ENCODE assay signal across 9 mouse cellular contexts in the genomic region with DNA sequence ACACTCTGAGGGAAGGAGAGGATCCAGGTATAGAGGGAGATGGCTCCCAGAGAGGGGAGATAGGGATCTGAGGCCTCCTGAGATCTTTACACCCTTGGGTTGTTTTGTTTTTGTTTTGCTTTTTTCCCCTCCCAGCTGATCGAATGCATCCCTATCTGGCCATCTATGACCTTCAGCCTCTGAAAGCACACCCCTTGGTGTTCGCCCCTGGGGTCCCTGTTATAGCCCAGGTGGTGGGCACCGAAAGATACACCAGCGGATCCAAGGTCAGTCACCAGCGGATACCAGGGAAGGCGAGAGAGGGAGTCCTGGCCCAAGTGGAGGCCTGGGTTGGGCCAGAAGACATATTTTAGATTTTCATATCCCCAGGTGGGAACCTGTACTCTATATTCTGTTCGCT. TPM values are rescaled to one million over a fixed set of nuclear protein-coding genes. Genes with fewer than 3 reads are reported as not detected.
DNase-seq lines count a peak whose midpoint lies in the region; ATAC-seq and TF ChIP-seq lines count a peak whose summit lies in the region.
"Had no signal": no experiment of that assay in that cellular context is flagged by ENCODE, and none has a peak within 500 bp of the region (broad histone marks: within the 10 kb centered on the region; RNA-seq: fewer than 3 reads in every experiment).

No protein-coding gene starts in this region.

- H3K27me3 ChIP-seq in heart, embryonic 14.5 days (ENCODE audit: control insufficient read depth, insufficient read depth, low read length) = no peaks in the 10 kb centered on the region
- no peaks in the 10 kb centered on the region; the same call in 1 of the 2 replicates for H3K27me3 ChIP-seq in hindbrain, embryonic 16.5 days (replicated peaks; ENCODE audit: control insufficient read depth, insufficient read depth, low read length)
- peaks cover 37% of the 10 kb centered on the region for H3K27me3 ChIP-seq in midbrain, embryonic 13.5 days

- H3K4me2 ChIP-seq in heart, embryonic 14.5 days (ENCODE audit: low read length) = peak overlapping the region; percentile 74
- H3K4me2 ChIP-seq in hindbrain, embryonic 16.5 days (ENCODE audit: low read length) = peak overlapping the region; percentile 65
- H3K4me2 ChIP-seq in midbrain, embryonic 13.5 days (replicated peaks) = peak overlapping the region; percentile 77

- H3K27ac ChIP-seq in heart, embryonic 14.5 days (replicated peaks in 1 of 2; ENCODE audit: control insufficient read depth in 1 of 2, insufficient read depth in 1 of 2, low read depth in 2 of 2, low read length in 2 of 2) = 0 out of 4 replicates have a peak overlapping the region, but pooled peaks of 1 of the 2 experiments have one; percentile 74
- no peak overlapping the region for H3K27ac ChIP-seq in cortical plate, adult 2 months (ENCODE audit: insufficient read depth, low read length)
- peak overlapping the region; percentile 29; the same call in 1 of the 2 replicates for H3K27ac ChIP-seq in hindbrain, embryonic 16.5 days (ENCODE audit: low read depth, low read length)
- no peak overlapping the region for H3K27ac ChIP-seq in midbrain, embryonic 13.5 days

- ATAC-seq in heart, embryonic 14.5 days (ENCODE audit: insufficient number of reproducible peaks, insufficient read depth, low FRiP score, low read depth) = no peak
- no peak for ATAC-seq in hindbrain, embryonic 16.5 days
- ATAC-seq in midbrain, embryonic 13.5 days = no peak

- peak overlapping the region; percentile 84 for H3K9ac ChIP-seq in heart, embryonic 14.5 days (ENCODE audit: low read length)
- peak overlapping the region; percentile 74 for H3K9ac ChIP-seq in hindbrain, embryonic 16.5 days (ENCODE audit: low read depth, low read length)
- H3K9ac ChIP-seq in midbrain, embryonic 13.5 days (replicated peaks) = no peak overlapping the region; the same call in 1 of the 2 replicates

- DNase-seq in heart, postnatal 36 days = no peak
- no peak for DNase-seq in ovary, postnatal 10 days (ENCODE audit: low spot score)
- no peak for DNase-seq in left cerebral cortex, adult 8-10 months (ENCODE audit: low spot score in 2 of 2)
- DNase-seq in adrenal gland, postnatal 14 days = no peak
- DNase-seq: adrenal gland, postnatal 36 days had no signal

- peaks cover 12 to 21% of the 10 kb centered on the region in 2 experiments for H3K4me1 ChIP-seq in heart, embryonic 14.5 days (ENCODE audit: control insufficient read depth in 2 of 2, insufficient read depth in 2 of 2, low read length in 2 of 2)
- H3K4me1 ChIP-seq in cortical plate, adult 2 months (ENCODE audit: control insufficient read depth, insufficient read depth, low read length) = 0 out of 2 replicates have a peak, but pooled peaks cover 1% of the 10 kb centered on the region
- peaks cover 8% of the 10 kb centered on the region for H3K4me1 ChIP-seq in hindbrain, embryonic 16.5 days (ENCODE audit: control insufficient read depth, insufficient read depth, low read depth, low read length)
- H3K4me1 ChIP-seq in midbrain, embryonic 13.5 days (replicated peaks) = peaks cover 10% of the 10 kb centered on the region

- H3K9me3 ChIP-seq in heart, embryonic 14.5 days (ENCODE audit: control insufficient read depth, low read length) = no peaks in the 10 kb centered on the region
- no peaks in the 10 kb centered on the region for H3K9me3 ChIP-seq in hindbrain, embryonic 16.5 days (ENCODE audit: control insufficient read depth, low read length)
- no peaks in the 10 kb centered on the region for H3K9me3 ChIP-seq in midbrain, embryonic 13.5 days

- intact Hi-C loops in heart, postnatal 36 days (cut with DNase I) = loop anchor here (2.0 kb wide), 2 partner anchors 22 to 64 kb away; a partner anchor contains a TSS

- peaks cover 3% of the 10 kb centered on the region; the same call in 1 of the 2 replicates for H3K36me3 ChIP-seq in heart, embryonic 14.5 days (ENCODE audit: control insufficient read depth, insufficient read depth, low read length)
- H3K36me3 ChIP-seq in hindbrain, embryonic 16.5 days (ENCODE audit: control insufficient read depth, insufficient read depth, low read length) = no peaks in the 10 kb centered on the region
- H3K36me3 ChIP-seq in midbrain, embryonic 13.5 days = no peaks in the 10 kb centered on the region

- no peak for TF ChIP-seq CTCF in cortical plate, adult 2 months (IDR thresholded peaks at IDR 0.05; ENCODE audit: extremely low read depth, insufficient read depth, low read length)

- TF ChIP-seq POLR2A in cortical plate, adult 2 months (IDR thresholded peaks at IDR 0.05; ENCODE audit: extremely low read depth, insufficient read depth, low read length) = no peak

- H3K4me3 ChIP-seq in heart, embryonic 14.5 days (ENCODE audit: control insufficient read depth in 1 of 2, insufficient read depth in 1 of 2, low read depth in 1 of 2, low read length in 2 of 2) = peak overlapping the region; percentile 65 to 69
- peak overlapping the region; percentile 47; the same call in 1 of the 2 replicates for H3K4me3 ChIP-seq in cortical plate, adult 2 months (ENCODE audit: insufficient read depth, low read length)
- H3K4me3 ChIP-seq in hindbrain, embryonic 16.5 days (ENCODE audit: low read length) = peak overlapping the region; percentile 57
- peak overlapping the region; percentile 54; the same call in 1 of the 2 replicates for H3K4me3 ChIP-seq in midbrain, embryonic 13.5 days (replicated peaks)

- 90% methylated on average over 7 of the region's 7 CpGs for WGBS in heart, embryonic 14.5 days
- 86% methylated on average over 7 of the region's 7 CpGs for WGBS in hindbrain, embryonic 16.5 days
- WGBS in midbrain, embryonic 13.5 days = 90% methylated on average over 7 of the region's 7 CpGs

RNA-seq across cellular contexts. Expression of a gene that starts 1.1 kb away (rescaled TPM):
- 11.1 and 11.7 TPM in 2 replicates for polyA plus RNA-seq in heart, embryonic 14.5 days (2014; fragmentation: Nextera tagmentation; extraction: Ambion mirVana)
- 1 to 10 TPM; 6.3 to 6.5 TPM for total RNA-seq in heart, postnatal 36 days (2021)
- 21.4 and 24.4 TPM in 2 replicates for polyA plus RNA-seq in cortical plate, adult 2 months (2012; rRNA removed)
- 20.6 and 21.4 TPM in 2 replicates for polyA plus RNA-seq in hindbrain, embryonic 16.5 days (2015; fragmentation: Nextera tagmentation; extraction: Ambion mirVana)
- polyA plus RNA-seq in midbrain, embryonic 13.5 days (2015; fragmentation: Nextera tagmentation; extraction: Ambion mirVana) = 5.2 and 6.5 TPM in 2 replicates
- 10 to 100 TPM; 15.7 to 20.4 (median 19.4) TPM for total RNA-seq in left cerebral cortex, adult 8-10 months (2022)
- 8.5 and 10.9 TPM in 2 replicates for total RNA-seq in adrenal gland, postnatal 14 days (2021)

RNA-seq across cellular contexts. Expression of a gene that starts 8.2 kb away (rescaled TPM):
- not detected in 2 replicates for polyA plus RNA-seq in heart, embryonic 14.5 days (2014; fragmentation: Nextera tagmentation; extraction: Ambion mirVana)
- not detected for total RNA-seq in heart, postnatal 36 days (2021)
- polyA plus RNA-seq in cortical plate, adult 2 months (2012; rRNA removed) = not detected in 2 replicates
- polyA plus RNA-seq in hindbrain, embryonic 16.5 days (2015; fragmentation: Nextera tagmentation; extraction: Ambion mirVana) = not detected in 2 replicates
- not detected in 2 replicates for polyA plus RNA-seq in midbrain, embryonic 13.5 days (2015; fragmentation: Nextera tagmentation; extraction: Ambion mirVana)
- not detected for total RNA-seq in left cerebral cortex, adult 8-10 months (2022)
- not detected in 2 replicates for total RNA-seq in adrenal gland, postnatal 14 days (2021)
- total RNA-seq: adrenal gland, postnatal 36 days had no signal

RNA-seq across cellular contexts. Expression of a gene that starts 15.8 kb away (rescaled TPM):
- 625 and 657 TPM in 2 replicates for polyA plus RNA-seq in heart, embryonic 14.5 days (2014; fragmentation: Nextera tagmentation; extraction: Ambion mirVana)
- total RNA-seq in heart, postnatal 36 days (2021) = 100 to 1,000 TPM; 230 to 233 TPM
- 240 and 248 TPM in 2 replicates for polyA plus RNA-seq in cortical plate, adult 2 months (2012; rRNA removed)
- 775 and 820 TPM in 2 replicates for polyA plus RNA-seq in hindbrain, embryonic 16.5 days (2015; fragmentation: Nextera tagmentation; extraction: Ambion mirVana)
- 827 and 844 TPM in 2 replicates for polyA plus RNA-seq in midbrain, embryonic 13.5 days (2015; fragmentation: Nextera tagmentation; extraction: Ambion mirVana)
- 100 to 1,000 TPM; 187 to 213 (median 191) TPM for total RNA-seq in left cerebral cortex, adult 8-10 months (2022)
- total RNA-seq in adrenal gland, postnatal 14 days (2021) = 233 and 258 TPM in 2 replicates

RNA-seq across cellular contexts. Expression of a gene that starts 21.8 kb away (rescaled TPM):
- polyA plus RNA-seq in heart, embryonic 14.5 days (2014; fragmentation: Nextera tagmentation; extraction: Ambion mirVana) = 12.7 and 13.2 TPM in 2 replicates
- 10 to 100 TPM; 43.9 to 49.4 TPM for total RNA-seq in heart, postnatal 36 days (2021)
- polyA plus RNA-seq in cortical plate, adult 2 months (2012; rRNA removed) = 318 and 325 TPM in 2 replicates
- polyA plus RNA-seq in hindbrain, embryonic 16.5 days (2015; fragmentation: Nextera tagmentation; extraction: Ambion mirVana) = 14.4 and 19.1 TPM in 2 replicates
- polyA plus RNA-seq in midbrain, embryonic 13.5 days (2015; fragmentation: Nextera tagmentation; extraction: Ambion mirVana) = 10.7 and 14.2 TPM in 2 replicates
- total RNA-seq in left cerebral cortex, adult 8-10 months (2022) = 100 to 1,000 TPM; 389 to 423 (median 415) TPM
- total RNA-seq in adrenal gland, postnatal 14 days (2021) = 52.5 and 58.5 TPM in 2 replicates

RNA-seq across cellular contexts. Expression of a gene that starts 21.9 kb away (rescaled TPM):
- 0.27 and 0.49 TPM in 2 replicates for polyA plus RNA-seq in heart, embryonic 14.5 days (2014; fragmentation: Nextera tagmentation; extraction: Ambion mirVana)
- not detected for total RNA-seq in heart, postnatal 36 days (2021)
- polyA plus RNA-seq in cortical plate, adult 2 months (2012; rRNA removed) = not detected in 2 replicates
- polyA plus RNA-seq in hindbrain, embryonic 16.5 days (2015; fragmentation: Nextera tagmentation; extraction: Ambion mirVana) = 0.39 and 0.40 TPM in 2 replicates
- 0.35 and 0.42 TPM in 2 replicates for polyA plus RNA-seq in midbrain, embryonic 13.5 days (2015; fragmentation: Nextera tagmentation; extraction: Ambion mirVana)
- not detected for total RNA-seq in left cerebral cortex, adult 8-10 months (2022)
- 0.45 and 7.9 TPM in 2 replicates for total RNA-seq in adrenal gland, postnatal 14 days (2021)
- total RNA-seq: adrenal gland, postnatal 36 days had no signal
